Mouse (Mus musculus) lung, adult 2 months (tissue): Measurements from ENCODE around the gene Gse1.

Experiments used
- CTCF ChIP-seq: fragments of 200-500 bp; IDR thresholded peaks from 2 replicates; pipeline ENCODE4 v1.5.1; 2011; ENCODE audit warnings: mild to moderate bottlenecking, low read length, control low read depth; ENCODE audit not compliant: insufficient read depth
- POLR2A ChIP-seq: fragments of 200-500 bp; IDR thresholded peaks from 2 replicates; pipeline ENCODE4 v1.6.1; 2011; ENCODE audit warnings: low read depth, mild to moderate bottlenecking, control low read depth, low read length, borderline replicate concordance; ENCODE audit errors: extremely low read depth

- TF ChIP-seq CTCF (no peak), POLR2A (no peak)
These were observed 49.8 kb downstream of the Gse1 start for GRCm38 (mm10) chr8:120278009-120278408.
